In genomic region chr1:171274171-171274570, GRCm38 (mm10) we compare ENCODE assay signal across 20 mouse cellular contexts. TPM values are rescaled to one million over a fixed set of nuclear protein-coding genes. Genes with fewer than 3 reads are reported as not detected.
DNase-seq lines count a peak whose midpoint lies in the region; ATAC-seq and TF ChIP-seq lines count a peak whose summit lies in the region.
"Had no signal": no experiment of that assay in that cellular context is flagged by ENCODE, and none has a peak within 500 bp of the region (broad histone marks: within the 10 kb centered on the region; RNA-seq: fewer than 3 reads in every experiment).

No protein-coding gene starts in this region.

- no peak overlapping the region for H3K9ac ChIP-seq in heart, adult 2 months (ENCODE audit: low read depth, low read length)
- no peak overlapping the region for H3K9ac ChIP-seq in heart, embryonic 12.5 days
- no peak overlapping the region for H3K9ac ChIP-seq in hindbrain, embryonic 14.5 days
- H3K9ac ChIP-seq: hindbrain, embryonic 12.5 days had no signal

- H3K36me3 ChIP-seq in heart, adult 2 months (ENCODE audit: control insufficient read depth, insufficient read depth, low read length) = no peaks in the 10 kb centered on the region
- H3K36me3 ChIP-seq in heart, embryonic 12.5 days = peaks cover 72% of the 10 kb centered on the region
- H3K36me3 ChIP-seq in E14TG2a.4 (ENCODE audit: insufficient read depth, low read length) = peaks cover 77% of the 10 kb centered on the region
- peaks cover 66% of the 10 kb centered on the region for H3K36me3 ChIP-seq in hindbrain, embryonic 14.5 days (replicated peaks; ENCODE audit: control insufficient read depth, insufficient read depth)

- 0 out of 2 replicates have a peak, but pooled peaks have one; percentile 7 for TF ChIP-seq POLR2A in heart, adult 2 months (IDR thresholded peaks at IDR 0.05; ENCODE audit: insufficient read depth, low read depth, low read length)
- no peak for TF ChIP-seq POLR2A in bone marrow, adult 2 months (IDR thresholded peaks at IDR 0.05; ENCODE audit: borderline replicate concordance, control insufficient read depth, low read depth, low read length)

- no peak overlapping the region for H3K4me3 ChIP-seq in heart, adult 2 months
- no peak overlapping the region for H3K4me3 ChIP-seq in heart, embryonic 12.5 days
- H3K4me3 ChIP-seq in E14TG2a.4 (replicated peaks; ENCODE audit: low read length) = 0 out of 2 replicates have a peak overlapping the region, but pooled peaks have one; percentile 26
- H3K4me3 ChIP-seq in bone marrow, adult 2 months (replicated peaks; ENCODE audit: control insufficient read depth, low read depth, low read length) = no peak overlapping the region
- no peak overlapping the region for H3K4me3 ChIP-seq in hindbrain, embryonic 14.5 days (replicated peaks; ENCODE audit: low read length)
- H3K4me3 ChIP-seq: embryonic facial prominence, embryonic 10.5 days; hindbrain, embryonic 12.5 days had no signal

- H3K27ac ChIP-seq in heart, adult 2 months = no peak overlapping the region
- H3K27ac ChIP-seq in heart, embryonic 12.5 days (ENCODE audit: poor library complexity, severe bottlenecking) = no peak overlapping the region
- peak overlapping the region; percentile 50 for H3K27ac ChIP-seq in bone marrow, adult 2 months (ENCODE audit: control insufficient read depth, insufficient read depth, low read depth, low read length, poor library complexity)
- H3K27ac ChIP-seq in hindbrain, embryonic 14.5 days = no peak overlapping the region
- H3K27ac ChIP-seq: embryonic facial prominence, embryonic 10.5 days; hindbrain, embryonic 12.5 days; hindbrain, postnatal 0 days had no signal

- no peak overlapping the region for H3K4me2 ChIP-seq in heart, embryonic 12.5 days
- no peak overlapping the region for H3K4me2 ChIP-seq in hindbrain, embryonic 14.5 days (replicated peaks)
- H3K4me2 ChIP-seq: hindbrain, embryonic 12.5 days had no signal

- intact Hi-C loops in heart, adult 2 months (cut with DNase I) = no loop called here

- no peak for ATAC-seq in heart, embryonic 12.5 days (ENCODE audit: insufficient number of reproducible peaks, low FRiP score)
- ATAC-seq in megakaryocyte, adult 5-6 weeks (ENCODE audit: poor library complexity, severe bottlenecking) = peak; percentile 72
- no peak for ATAC-seq in hindbrain, embryonic 14.5 days (ENCODE audit: low FRiP score)
- ATAC-seq: forebrain, embryonic 14.5 days; hindbrain, postnatal 0 days had no signal

- H3K4me1 ChIP-seq in heart, adult 2 months (ENCODE audit: control insufficient read depth, insufficient read depth, low read length) = peaks cover 4% of the 10 kb centered on the region; the same call in 1 of the 2 replicates
- H3K4me1 ChIP-seq in heart, embryonic 12.5 days (replicated peaks) = peaks cover 12% of the 10 kb centered on the region
- peaks cover 47% of the 10 kb centered on the region for H3K4me1 ChIP-seq in E14TG2a.4 (replicated peaks; ENCODE audit: low read depth, low read length)
- peaks cover 3% of the 10 kb centered on the region; the same call in 1 of the 2 replicates for H3K4me1 ChIP-seq in bone marrow, adult 2 months (ENCODE audit: control insufficient read depth, insufficient read depth, low read length)
- H3K4me1 ChIP-seq in hindbrain, embryonic 14.5 days (replicated peaks; ENCODE audit: control insufficient read depth, insufficient read depth, low read length) = peaks cover 19% of the 10 kb centered on the region

- TF ChIP-seq EP300 in heart, adult 2 months (IDR thresholded peaks at IDR 0.05; ENCODE audit: insufficient read depth, low read depth, low read length) = no peak

- H3K27me3 ChIP-seq in heart, adult 2 months (ENCODE audit: control insufficient read depth, insufficient read depth, low read length) = no peaks in the 10 kb centered on the region
- H3K27me3 ChIP-seq in heart, embryonic 12.5 days (replicated peaks) = no peaks in the 10 kb centered on the region
- H3K27me3 ChIP-seq in E14TG2a.4 (ENCODE audit: insufficient read depth, low read length) = peaks cover 4% of the 10 kb centered on the region; the same call in 1 of the 2 replicates
- no peaks in the 10 kb centered on the region for H3K27me3 ChIP-seq in hindbrain, embryonic 14.5 days (ENCODE audit: control insufficient read depth, insufficient read depth, low read length)
- H3K27me3 ChIP-seq: CH12.LX; hindbrain, embryonic 12.5 days had no signal

- no peak for DNase-seq in heart, adult 2 months
- DNase-seq in neural tube, embryonic 10.5 days (ENCODE audit: extremely low spot score, low spot score) = no peak
- DNase-seq in hindbrain, embryonic 14.5 days (ENCODE audit: low spot score) = no peak
- DNase-seq: adrenal gland, adult 8-10 months; adrenal gland, postnatal 36 days; cerebellum, adult 11-12 months; cerebellum, adult 9-10 months; cerebellum, postnatal 25 days; gastrocnemius, postnatal 36 days; heart, postnatal 10 days; heart, postnatal 4 days had no signal

- H3K9me3 ChIP-seq in heart, embryonic 12.5 days (replicated peaks) = no peaks in the 10 kb centered on the region
- H3K9me3 ChIP-seq in E14TG2a.4 (ENCODE audit: low read length) = no peaks in the 10 kb centered on the region
- H3K9me3 ChIP-seq in hindbrain, embryonic 14.5 days (ENCODE audit: control insufficient read depth, low read length) = no peaks in the 10 kb centered on the region
- H3K9me3 ChIP-seq: embryonic facial prominence, embryonic 10.5 days; hindbrain, embryonic 12.5 days had no signal

- TF ChIP-seq CTCF in heart, adult 2 months (IDR thresholded peaks at IDR 0.05) = no peak
- TF ChIP-seq CTCF in E14TG2a.4 (conservative IDR thresholded peaks at IDR 0.05; ENCODE audit: low read length) = no peak
- TF ChIP-seq CTCF in bone marrow, adult 2 months (IDR thresholded peaks at IDR 0.05; ENCODE audit: control insufficient read depth, insufficient read depth, low read length) = no peak

- 90% methylated on average over 12 of the region's 12 CpGs for WGBS in heart, adult 2 months
- 95% methylated on average over 12 of the region's 12 CpGs for WGBS in heart, embryonic 12.5 days
- WGBS in bone marrow, adult 2 months = 49% methylated on average over 12 of the region's 12 CpGs
- 93% methylated on average over 12 of the region's 12 CpGs for WGBS in hindbrain, embryonic 14.5 days

- H3K79me2 ChIP-seq in heart, adult 2 months (replicated peaks; ENCODE audit: control insufficient read depth, insufficient read depth, low read length) = peaks cover 3% of the 10 kb centered on the region

RNA-seq across cellular contexts. Expression of gene B4galt3, which starts 4.0 kb away (rescaled TPM):
- total RNA-seq in heart, adult 2 months (2021) = 10 to 100 TPM; 16.4 to 17.4 TPM
- 41.9 and 45.7 TPM in 2 replicates for polyA plus RNA-seq in heart, adult 2 months (2012; rRNA removed)
- 49.5 and 56.1 TPM in 2 replicates for polyA plus RNA-seq in heart, embryonic 12.5 days (2016; fragmentation: Nextera tagmentation; extraction: Ambion mirVana)
- polyA plus RNA-seq in bone marrow, adult 2 months (2011; ENCODE audit: insufficient read depth, insufficient read length, low replicate concordance, missing spikeins) = 29.8 and 67.5 TPM in 2 replicates
- 17.8 and 20.4 TPM in 2 replicates for total RNA-seq in megakaryocyte, adult 5-6 weeks (2015)
- total RNA-seq in megakaryocyte, adult 5-6 weeks (2017) = 28.5 and 33.5 TPM in 2 replicates
- 86.5 and 88.6 TPM in 2 replicates for polyA plus RNA-seq in hindbrain, embryonic 14.5 days (2014; fragmentation: Nextera tagmentation; extraction: Ambion mirVana)

RNA-seq across cellular contexts. Expression of gene Ppox, which starts 6.8 kb away (rescaled TPM):
- 10 to 100 TPM in 1 of 2 experiments, 1 to 10 TPM in 1; 9.7 to 12.0 TPM for total RNA-seq in heart, adult 2 months (2021)
- polyA plus RNA-seq in heart, adult 2 months (2012; rRNA removed) = 31.4 and 33.1 TPM in 2 replicates
- 51.7 and 55.4 TPM in 2 replicates for polyA plus RNA-seq in heart, embryonic 12.5 days (2016; fragmentation: Nextera tagmentation; extraction: Ambion mirVana)
- 197 and 282 TPM in 2 replicates for polyA plus RNA-seq in bone marrow, adult 2 months (2011; ENCODE audit: insufficient read depth, insufficient read length, low replicate concordance, missing spikeins)
- 26.5 and 27.4 TPM in 2 replicates for total RNA-seq in megakaryocyte, adult 5-6 weeks (2015)
- total RNA-seq in megakaryocyte, adult 5-6 weeks (2017) = 14.5 and 18.0 TPM in 2 replicates
- polyA plus RNA-seq in hindbrain, embryonic 14.5 days (2014; fragmentation: Nextera tagmentation; extraction: Ambion mirVana) = 43.5 and 44.6 TPM in 2 replicates

RNA-seq across cellular contexts. Expression of gene Usp21, which starts 13.6 kb away (rescaled TPM):
- total RNA-seq in heart, adult 2 months (2021) = 10 to 100 TPM; 19.9 to 20.1 TPM
- 31.7 and 37.9 TPM in 2 replicates for polyA plus RNA-seq in heart, adult 2 months (2012; rRNA removed)
- 55.1 and 55.7 TPM in 2 replicates for polyA plus RNA-seq in heart, embryonic 12.5 days (2016; fragmentation: Nextera tagmentation; extraction: Ambion mirVana)
- 39.1 and 60.0 TPM in 2 replicates for polyA plus RNA-seq in bone marrow, adult 2 months (2011; ENCODE audit: insufficient read depth, insufficient read length, low replicate concordance, missing spikeins)
- 41.1 and 41.9 TPM in 2 replicates for total RNA-seq in megakaryocyte, adult 5-6 weeks (2015)
- total RNA-seq in megakaryocyte, adult 5-6 weeks (2017) = 20.2 and 28.9 TPM in 2 replicates
- polyA plus RNA-seq in hindbrain, embryonic 14.5 days (2014; fragmentation: Nextera tagmentation; extraction: Ambion mirVana) = 80.1 and 85.8 TPM in 2 replicates

RNA-seq across cellular contexts. Expression of gene Ufc1, which starts 20.7 kb away (rescaled TPM):
- 10 to 100 TPM; 80.5 to 93.5 TPM for total RNA-seq in heart, adult 2 months (2021)
- polyA plus RNA-seq in heart, adult 2 months (2012; rRNA removed) = 29.7 and 37.7 TPM in 2 replicates
- polyA plus RNA-seq in heart, embryonic 12.5 days (2016; fragmentation: Nextera tagmentation; extraction: Ambion mirVana) = 84.1 and 86.2 TPM in 2 replicates
- 34.0 and 84.2 TPM in 2 replicates for polyA plus RNA-seq in bone marrow, adult 2 months (2011; ENCODE audit: insufficient read depth, insufficient read length, low replicate concordance, missing spikeins)
- total RNA-seq in megakaryocyte, adult 5-6 weeks (2015) = 95.3 and 105 TPM in 2 replicates
- total RNA-seq in megakaryocyte, adult 5-6 weeks (2017) = 54.6 and 78.6 TPM in 2 replicates
- 116 and 131 TPM in 2 replicates for polyA plus RNA-seq in hindbrain, embryonic 14.5 days (2014; fragmentation: Nextera tagmentation; extraction: Ambion mirVana)

RNA-seq across cellular contexts. Expression of gene Ndufs2, which starts 23.0 kb away (rescaled TPM):
- 1,000 to 10,000 TPM; 1,369 to 1,610 TPM for total RNA-seq in heart, adult 2 months (2021)
- polyA plus RNA-seq in heart, adult 2 months (2012; rRNA removed) = 997 and 1,250 TPM in 2 replicates
- polyA plus RNA-seq in heart, embryonic 12.5 days (2016; fragmentation: Nextera tagmentation; extraction: Ambion mirVana) = 443 and 471 TPM in 2 replicates
- 109 and 134 TPM in 2 replicates for polyA plus RNA-seq in bone marrow, adult 2 months (2011; ENCODE audit: insufficient read depth, insufficient read length, low replicate concordance, missing spikeins)
- 235 and 245 TPM in 2 replicates for total RNA-seq in megakaryocyte, adult 5-6 weeks (2015)
- 276 and 306 TPM in 2 replicates for total RNA-seq in megakaryocyte, adult 5-6 weeks (2017)
- polyA plus RNA-seq in hindbrain, embryonic 14.5 days (2014; fragmentation: Nextera tagmentation; extraction: Ambion mirVana) = 218 and 247 TPM in 2 replicates
